Mouse (Mus musculus): Measurements from ENCODE around the gene Tecpr2.

Gene Tecpr2

GRCm38 (mm10) chr12:110864008-110864407 is 25.1 kb upstream of the Tecpr2 start:
- DNase-seq (ENCODE audit: low spot score) = no peak

DNA sequence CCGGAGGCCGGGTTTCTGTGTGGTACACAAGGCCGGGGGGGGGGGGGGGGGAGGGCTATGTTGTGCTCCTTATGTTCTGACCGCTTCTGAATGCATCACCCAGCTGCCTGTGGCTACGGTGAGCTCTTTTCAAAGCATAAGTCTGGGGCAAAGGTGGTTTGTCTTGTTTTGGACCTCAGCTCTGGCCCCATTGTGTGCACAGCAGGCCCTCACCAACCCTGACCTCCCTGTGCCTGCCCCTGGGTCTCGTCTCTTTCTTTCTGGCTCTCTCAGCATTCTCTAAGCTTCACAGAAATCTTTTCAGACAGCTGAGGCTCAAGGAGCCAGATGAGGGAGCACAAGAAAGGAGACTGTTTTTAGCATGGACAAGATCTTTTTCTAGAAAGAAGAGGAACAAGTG is 23.5 kb upstream of the Tecpr2 start:
- DNase-seq (ENCODE audit: low spot score) = peak; percentile 6

DNA sequence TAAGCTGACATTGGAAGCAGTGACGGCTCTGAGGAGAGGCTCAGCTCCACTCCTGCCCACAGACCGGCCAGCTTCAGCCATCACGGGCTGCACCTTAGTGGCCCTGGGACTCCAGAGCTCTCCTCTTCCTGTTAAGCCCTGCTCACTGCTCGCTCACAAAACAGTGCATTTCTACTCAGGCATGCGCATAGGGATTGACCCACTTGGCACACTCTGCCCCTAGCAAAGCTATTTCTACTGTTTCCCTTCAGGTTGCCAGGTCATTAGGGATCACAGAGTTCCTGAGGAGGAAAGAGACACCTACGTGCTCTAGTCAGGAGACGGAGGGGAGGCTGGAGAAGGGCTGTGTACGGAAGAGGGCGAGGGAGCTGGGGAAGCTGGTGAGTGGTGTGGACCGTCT is 23.1 kb upstream of the Tecpr2 start:
- no peak for DNase-seq (ENCODE audit: low spot score)

GRCm38 (mm10) chr12:110870107-110870506 is 19.0 kb upstream of the Tecpr2 start:
- no peak for DNase-seq (ENCODE audit: low spot score)

GRCm38 (mm10) chr12:110871247-110871646 is 17.8 kb upstream of the Tecpr2 start:
- DNase-seq (ENCODE audit: low spot score) = no peak

DNA sequence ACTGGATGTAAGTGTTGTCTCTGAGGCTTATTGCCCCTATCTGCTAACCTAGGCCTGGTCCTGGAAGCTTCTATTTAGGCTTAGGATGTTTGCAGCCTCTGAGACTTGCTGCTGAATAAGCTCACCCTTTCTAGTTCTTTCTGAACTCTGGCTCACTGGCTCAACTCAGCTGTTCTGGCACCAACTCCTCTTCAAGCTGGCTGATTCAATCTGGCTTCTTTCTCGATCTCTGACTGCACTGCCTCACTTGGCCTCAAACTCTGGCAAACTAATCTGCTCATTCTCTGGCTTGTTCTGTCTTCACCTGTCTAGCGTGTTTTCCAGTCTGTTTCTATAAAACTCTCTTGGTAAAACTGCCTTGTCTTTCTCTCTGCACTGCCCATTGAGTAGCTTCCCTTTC is 13.7 kb upstream of the Tecpr2 start:
- no peak for DNase-seq (ENCODE audit: low spot score)

DNA sequence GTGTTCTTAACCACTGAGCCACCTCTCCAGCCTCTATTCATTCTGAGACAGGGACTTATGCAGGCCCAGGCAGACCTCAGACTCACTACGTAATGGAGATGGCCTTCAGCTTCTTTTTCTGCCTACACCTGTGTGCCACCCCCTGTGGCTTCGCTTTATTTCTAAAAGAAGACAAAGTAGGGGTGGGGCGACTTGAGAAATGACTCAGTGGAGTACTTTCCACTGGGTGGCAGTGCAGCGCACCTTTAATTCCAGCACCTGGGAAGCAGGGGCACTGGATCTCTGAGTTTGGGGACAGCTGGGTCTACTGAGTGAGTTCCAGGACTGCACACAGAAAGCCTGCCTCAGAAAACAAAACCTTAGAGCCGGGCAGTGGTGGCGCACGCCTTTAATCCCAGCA is 6.8 kb upstream of the Tecpr2 start:
- DNase-seq (ENCODE audit: low spot score) = no peak

GRCm38 (mm10) chr12:110885251-110885650 is 3.8 kb upstream of the Tecpr2 start:
- DNase-seq (ENCODE audit: low spot score) = no peak

DNA sequence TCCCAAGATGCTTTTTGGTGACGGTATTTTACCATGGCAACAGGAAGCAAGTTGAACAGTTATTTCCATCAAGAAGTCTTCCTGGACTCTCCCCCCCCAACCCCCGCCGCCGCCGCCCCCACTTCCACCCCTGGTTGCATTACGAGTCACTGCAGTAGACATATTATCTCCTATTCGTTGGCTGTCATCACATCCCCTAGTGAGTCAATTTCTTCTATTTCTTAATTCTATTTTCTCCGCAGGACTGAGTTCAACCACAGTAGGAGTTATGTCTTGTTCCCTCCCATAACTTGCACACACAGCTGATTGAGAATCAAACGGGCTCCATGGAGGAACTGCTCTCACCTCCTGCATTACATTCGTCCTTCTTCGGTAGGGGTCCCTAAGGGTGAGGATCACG is 958 bp upstream of the Tecpr2 start:
- DNase-seq (ENCODE audit: low spot score) = no peak

DNA sequence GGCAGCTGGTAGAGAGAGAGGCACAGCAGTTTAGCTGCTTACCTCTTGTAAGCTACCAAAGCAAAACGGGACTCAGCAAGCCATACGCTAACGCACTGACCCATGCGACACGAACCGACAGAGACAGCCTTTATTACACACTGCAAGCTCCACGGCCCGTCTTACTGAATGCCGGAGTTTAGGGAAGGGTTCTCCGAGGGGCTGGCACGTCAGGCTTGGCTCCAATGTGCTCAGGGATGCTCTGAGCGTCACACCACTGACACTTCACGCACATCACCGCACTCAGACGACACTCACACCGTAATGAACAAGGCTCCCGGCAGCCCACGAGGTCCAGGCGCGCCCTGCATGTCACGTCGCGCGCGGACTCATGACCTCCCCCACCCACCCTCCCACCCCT is 458 bp upstream of the Tecpr2 start:
- peak; percentile 23 for DNase-seq (ENCODE audit: low spot score)

DNA sequence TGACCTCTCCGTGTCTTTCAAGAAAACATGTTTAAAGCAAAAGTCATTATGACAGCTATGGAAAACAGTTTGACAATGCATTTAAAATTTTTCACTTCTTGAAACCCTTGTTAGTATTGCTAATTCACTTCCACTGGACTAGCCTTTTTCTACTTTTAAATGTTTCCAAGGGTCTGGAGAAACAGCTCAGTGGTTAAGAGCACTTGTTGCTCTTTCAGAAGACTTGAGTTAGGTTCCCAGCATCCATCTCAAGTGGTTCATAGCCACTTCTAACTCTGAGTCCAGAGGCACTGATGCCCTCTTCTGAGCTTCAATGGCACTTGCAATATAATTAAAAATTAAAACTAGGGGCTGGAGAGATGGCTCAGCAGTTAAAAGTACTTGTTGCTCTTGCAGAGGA is 2.8 kb downstream of the Tecpr2 start:
- DNase-seq (ENCODE audit: low spot score) = no peak

DNA sequence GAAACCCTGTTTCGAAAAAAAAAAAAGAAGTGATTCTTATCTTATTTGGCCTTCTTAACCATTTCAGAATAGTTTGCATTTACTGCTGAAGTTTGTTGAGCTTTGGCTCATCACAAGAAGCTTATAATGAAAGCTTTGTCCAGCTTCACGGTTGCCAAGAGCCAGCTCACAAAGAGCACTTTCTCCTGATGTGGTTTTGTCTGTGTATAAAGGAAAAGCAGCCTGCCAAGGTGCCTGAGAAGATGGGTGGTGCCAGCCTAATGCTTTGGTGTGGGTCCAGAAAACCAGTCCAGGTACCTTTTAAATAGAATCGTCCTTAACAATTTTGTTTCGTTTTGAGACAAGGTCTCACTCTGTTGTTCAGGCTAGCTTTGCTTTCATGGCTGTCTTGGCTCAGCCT is 13.0 kb downstream of the Tecpr2 start:
- DNase-seq (ENCODE audit: low spot score) = no peak

GRCm38 (mm10) chr12:110903536-110903935 is 14.5 kb downstream of the Tecpr2 start:
- DNase-seq (ENCODE audit: low spot score) = no peak

GRCm38 (mm10) chr12:110907845-110908244 is 18.8 kb downstream of the Tecpr2 start:
- no peak for DNase-seq (ENCODE audit: low spot score)

DNA sequence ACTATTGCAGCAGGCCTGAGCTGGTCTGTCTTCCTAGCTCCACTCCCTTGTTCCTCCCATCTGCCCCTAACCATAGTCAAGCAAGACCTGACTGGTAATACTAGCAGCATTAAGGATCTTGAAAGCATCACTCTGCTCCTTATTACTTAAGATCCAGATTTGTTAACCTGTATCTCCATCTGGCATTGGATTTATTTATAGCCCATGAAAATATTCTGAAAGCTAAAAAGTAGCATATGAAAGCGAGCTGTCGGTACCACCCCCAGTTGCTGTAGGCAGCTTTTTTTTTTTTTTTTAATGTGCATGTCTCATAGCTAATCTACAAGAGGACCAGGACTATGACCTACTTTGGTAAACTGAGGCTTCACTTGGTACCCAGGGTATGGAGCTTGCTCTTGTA is 20.9 kb downstream of the Tecpr2 start:
- DNase-seq (ENCODE audit: low spot score) = no peak

- no peak for DNase-seq (ENCODE audit: low spot score)
These were observed 26.7 kb downstream of the Tecpr2 start for GRCm38 (mm10) chr12:110915761-110916160.

DNA sequence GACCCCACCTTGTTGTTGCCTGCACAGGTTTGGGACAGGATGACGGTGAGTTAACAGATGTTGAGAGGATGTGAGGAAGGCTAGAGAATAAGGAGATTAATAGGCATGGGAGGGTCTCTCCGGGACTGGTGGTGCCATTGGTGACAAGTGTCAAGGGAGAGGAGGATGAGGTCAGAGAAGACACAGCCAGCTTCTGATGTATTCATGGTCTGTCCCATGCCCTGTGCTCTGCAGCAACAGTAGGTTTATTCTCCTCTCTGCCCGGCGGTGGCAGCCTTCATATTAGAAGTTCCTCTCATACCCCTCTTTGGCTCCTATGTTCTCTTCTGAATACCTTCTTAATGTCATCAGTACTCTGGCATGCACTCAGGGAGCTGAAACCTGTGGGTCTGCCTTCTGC is 31.2 kb downstream of the Tecpr2 start:
- no peak for DNase-seq (ENCODE audit: low spot score)

DNA sequence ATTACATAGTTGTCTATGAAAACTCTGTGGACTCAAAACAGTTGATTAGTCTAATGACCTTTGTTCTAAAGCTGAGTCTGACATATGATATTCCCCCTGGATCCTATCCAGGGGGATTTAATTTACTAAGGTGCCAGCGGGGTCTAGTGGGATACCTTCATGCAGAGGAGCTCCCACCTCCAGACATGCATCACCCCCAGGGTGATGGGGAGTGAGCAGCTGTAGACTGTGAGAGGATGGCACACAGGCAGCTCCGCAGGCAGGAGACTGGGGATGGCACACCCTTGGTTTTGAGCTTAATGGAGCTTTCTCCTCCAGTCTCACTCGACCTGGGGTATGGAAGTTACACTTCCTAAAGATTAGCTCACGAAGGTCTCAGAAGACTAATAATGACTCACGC is 32.5 kb downstream of the Tecpr2 start:
- no peak for DNase-seq (ENCODE audit: low spot score)

DNA sequence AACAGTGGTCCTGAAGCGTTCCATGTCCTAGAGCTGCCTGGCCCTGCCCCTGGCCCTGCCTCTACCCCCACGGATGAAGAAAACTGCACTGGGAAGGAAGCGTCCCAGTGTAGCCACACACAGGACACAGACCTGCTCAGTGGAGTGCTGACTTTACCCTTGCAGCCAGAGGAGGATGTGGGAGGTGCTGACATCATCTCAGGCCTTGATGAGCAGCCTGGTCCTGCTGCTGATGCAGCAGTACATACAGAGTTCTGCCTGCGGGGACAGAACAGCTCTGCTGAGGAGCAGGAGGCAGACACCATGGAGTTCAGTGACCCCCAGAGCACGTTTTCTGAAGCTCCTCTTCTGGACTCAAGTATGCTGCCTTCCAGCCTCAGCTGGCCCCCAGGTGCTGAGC is 43.8 kb downstream of the Tecpr2 start:
- no peak for DNase-seq (ENCODE audit: low spot score)

DNA sequence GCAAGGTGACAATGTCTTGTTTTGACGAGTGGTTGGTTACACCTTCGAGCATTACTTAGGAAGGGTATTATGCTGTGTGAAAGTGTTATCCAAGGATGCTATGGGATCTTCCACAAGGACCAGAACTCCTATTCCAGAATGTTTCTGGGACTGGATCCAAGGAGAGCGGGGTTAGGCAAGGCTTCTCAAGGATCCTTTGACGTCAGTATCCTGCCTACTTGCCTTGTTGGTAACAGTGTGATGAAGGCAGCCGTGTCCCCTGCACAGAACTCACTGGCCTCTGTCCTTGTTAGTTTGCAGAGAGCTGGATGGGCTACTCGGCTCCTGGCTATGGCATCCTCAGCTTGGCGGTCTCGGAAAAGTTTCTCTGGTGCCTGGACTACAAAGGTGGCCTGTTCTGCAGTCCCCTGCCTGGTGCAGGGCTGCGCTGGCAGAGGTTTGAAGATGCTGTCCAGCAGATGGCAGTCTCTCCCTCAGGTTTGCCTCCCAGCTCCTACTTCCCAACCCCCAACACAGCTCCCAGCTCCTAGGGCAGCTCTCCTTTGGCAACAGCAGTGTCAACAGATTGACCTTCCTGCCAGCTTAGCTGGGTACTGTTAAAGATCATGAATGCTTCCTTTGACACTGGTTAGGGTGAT is 47.0 kb downstream of the Tecpr2 start:
- DNase-seq (ENCODE audit: low spot score) = peak; percentile 88

GRCm38 (mm10) chr12:110937496-110937895 is 48.4 kb downstream of the Tecpr2 start:
- DNase-seq (ENCODE audit: low spot score) = no peak

- DNase-seq (ENCODE audit: low spot score) = no peak
These were observed 50.3 kb downstream of the Tecpr2 start for GRCm38 (mm10) chr12:110939385-110939784.

- no peak for DNase-seq (ENCODE audit: low spot score)
These were observed 51.8 kb downstream of the Tecpr2 start for GRCm38 (mm10) chr12:110940869-110941268.

DNA sequence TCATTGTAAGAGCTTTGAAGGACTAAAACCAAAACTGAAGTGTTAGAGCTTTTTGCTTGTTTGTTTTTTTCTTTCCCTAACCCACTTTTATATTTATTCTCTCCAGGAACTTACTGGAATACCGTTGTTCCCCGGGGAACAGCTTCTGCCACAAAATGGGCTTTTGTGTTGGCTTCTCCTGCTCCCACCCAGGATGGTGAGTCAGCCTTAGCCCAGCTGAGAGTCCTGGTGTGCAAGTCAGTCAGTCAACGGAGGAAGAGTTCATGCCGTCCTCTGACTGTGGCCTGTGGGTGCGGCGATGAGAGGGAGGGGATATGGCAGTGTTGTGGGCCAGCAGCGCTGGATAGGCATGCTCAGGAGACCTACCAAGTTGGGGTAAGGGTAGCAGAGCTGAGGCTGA is 57.2 kb downstream of the Tecpr2 start:
- no peak for DNase-seq (ENCODE audit: low spot score)

Measured in embryo, embryonic 10.5 days (tissue).